Mouse (Mus musculus) embryonic fibroblast, embryonic 13.5 days (primary cell): Measurements from ENCODE around the gene Trpm2. TPM values are rescaled to one million over a fixed set of nuclear protein-coding genes. Genes with fewer than 3 reads are reported as not detected.

Experiments
- H3K27ac ChIP-seq: 2 replicates; pipeline ENCODE4 v1.5.1; 2012; ENCODE audit warnings: low read length, control low read depth, inconsistent platforms; ENCODE audit not compliant: insufficient read depth
- H3K4me1 ChIP-seq: 2 replicates; pipeline ENCODE4 v1.6.1; 2011; ENCODE audit warnings: low read length; ENCODE audit not compliant: control insufficient read depth, insufficient read depth
- H3K4me3 ChIP-seq: 2 replicates; pipeline ENCODE4 v1.5.1; 2011; ENCODE audit warnings: mild to moderate bottlenecking, control low read depth, low read length; ENCODE audit not compliant: insufficient read depth
- CTCF ChIP-seq: IDR thresholded peaks from 2 replicates; pipeline ENCODE4 v1.5.1; 2011; ENCODE audit warnings: mild to moderate bottlenecking, control low read depth, low read length, moderate library complexity, borderline replicate concordance; ENCODE audit not compliant: insufficient read depth
- POLR2A ChIP-seq: IDR thresholded peaks from 2 replicates; pipeline ENCODE4 v1.6.1; 2011; ENCODE audit warnings: low read depth, mild to moderate bottlenecking, control low read depth, low read length, moderate library complexity
- polyA plus RNA-seq: library from polyadenylated mRNA; stranded (reverse); fragments of >200 nt; gene quantifications from 2 replicates; pipeline ENCODE4 v1.2.4, GENCODE M21; 2011; ENCODE audit warnings: low read depth; ENCODE audit not compliant: missing spikeins, insufficient read length

The Trpm2 gene
- polyA plus RNA-seq, 1 experiment = not detected

DNA sequence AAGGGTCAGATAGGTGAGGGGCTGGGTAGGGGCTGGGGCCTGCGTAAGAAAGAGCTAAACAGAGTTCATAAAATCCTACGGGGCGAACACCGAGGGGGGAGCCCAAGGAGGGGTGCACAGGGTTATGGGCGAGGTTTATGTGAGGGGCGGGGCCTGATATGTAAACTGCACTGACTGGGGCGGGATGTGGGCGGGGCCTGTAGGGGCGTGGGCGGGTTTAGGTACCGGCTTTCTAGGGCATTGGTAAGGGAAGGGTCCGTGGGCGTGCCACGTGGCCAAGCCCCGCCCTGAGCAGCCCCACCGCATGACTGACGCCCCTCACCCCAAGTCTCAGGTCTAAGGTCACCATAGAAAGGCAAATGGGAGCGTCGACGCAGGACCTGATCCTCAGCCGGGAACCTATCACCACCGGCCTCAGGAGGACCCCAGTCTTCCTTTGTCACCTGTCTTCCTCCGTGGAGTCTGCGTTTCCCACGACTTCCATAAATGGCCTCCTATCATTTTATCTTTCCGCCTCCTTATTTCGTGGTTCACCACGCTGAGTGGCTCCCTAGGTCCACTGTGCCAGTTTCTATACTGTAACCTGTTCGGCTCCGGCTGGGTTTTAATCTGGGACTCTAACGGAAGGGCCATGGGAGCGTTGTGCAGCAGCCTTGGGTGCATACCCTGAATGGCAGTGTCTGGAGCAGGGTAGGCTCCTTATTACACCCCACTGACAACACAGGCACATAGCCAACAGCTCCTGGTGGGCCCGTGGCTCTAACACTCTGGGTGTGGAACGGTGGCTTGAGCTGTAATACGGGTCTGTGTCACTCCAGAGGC, 67.3 kb downstream of the Trpm2 start:
- Histone ChIP-seq H3K4me3 (peak overlapping the region; percentile 37), H3K27ac (no peak overlapping the region), H3K4me1 (no peaks in the 10 kb centered on the region)
- TF ChIP-seq POLR2A (no peak), CTCF (no peak)

DNA sequence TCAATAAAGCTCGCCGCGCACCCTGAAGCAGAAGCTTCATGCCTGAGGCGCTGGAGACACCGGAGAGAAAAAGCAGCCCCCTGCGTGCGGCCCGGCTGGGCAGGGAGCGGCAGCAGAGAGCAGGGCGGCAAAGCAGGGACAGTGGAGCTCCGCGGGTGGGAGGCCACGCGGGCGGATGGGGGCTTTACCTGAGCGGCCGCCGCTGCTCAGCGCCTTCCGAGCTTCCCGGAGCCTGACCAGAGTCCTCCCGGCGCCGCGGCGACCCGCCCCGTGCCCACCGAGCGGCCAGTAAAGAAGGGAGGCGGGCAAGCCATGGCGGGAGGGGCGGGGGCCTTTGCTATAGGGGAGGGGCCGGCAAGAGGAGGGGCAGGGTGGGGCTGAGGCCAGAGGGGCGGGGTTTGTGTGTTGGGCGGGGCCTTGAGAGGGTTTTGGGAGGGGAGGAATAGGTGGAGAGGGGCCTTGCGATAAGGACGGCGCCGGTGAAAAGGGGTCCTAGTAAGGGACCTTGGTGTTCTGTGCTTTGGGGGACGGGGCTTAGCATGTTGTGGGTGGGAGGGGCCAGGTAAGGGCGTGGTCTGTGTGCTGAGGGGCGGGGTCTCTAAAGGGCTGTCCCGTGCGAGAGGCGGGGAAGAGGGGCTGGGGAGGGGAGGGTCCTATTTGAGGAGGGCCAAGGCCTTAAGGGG, 68.0 kb downstream of the Trpm2 start, which contains the start of gene Lrrc3:
Gene Lrrc3, minus strand, starts transcription at position 326 of the 683 bp plus-strand sequence.
- TF ChIP-seq POLR2A = no peak
- no peak for TF ChIP-seq CTCF
- no peaks in the 10 kb centered on the region for H3K4me1 ChIP-seq
- H3K4me3 ChIP-seq = peak within 1 kb of the TSS; percentile 37
- no peak within 1 kb of the TSS for H3K27ac ChIP-seq

DNA sequence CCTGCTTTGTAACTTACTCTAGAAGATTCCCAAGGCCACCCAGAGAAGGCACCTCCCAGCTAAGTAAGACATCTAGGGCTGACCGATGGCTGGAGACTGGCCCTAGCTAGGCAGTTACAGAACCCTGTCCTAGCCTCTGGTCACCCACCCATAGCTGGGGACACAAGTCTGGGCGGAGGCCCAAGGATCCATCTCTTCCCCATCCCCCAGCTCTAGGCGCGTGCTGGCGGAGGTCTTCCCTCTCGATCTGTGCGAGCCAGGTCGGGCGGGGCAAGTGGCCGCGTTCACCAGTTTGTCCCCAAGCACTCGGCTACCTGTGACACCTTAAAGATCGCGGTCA, 68.5 kb downstream of the Trpm2 start:
- TF ChIP-seq POLR2A = no peak
- no peak for TF ChIP-seq CTCF
- Histone ChIP-seq H3K4me3 (peak overlapping the region; percentile 37), H3K4me1 (no peaks in the 10 kb centered on the region), H3K27ac (no peak overlapping the region)

DNA sequence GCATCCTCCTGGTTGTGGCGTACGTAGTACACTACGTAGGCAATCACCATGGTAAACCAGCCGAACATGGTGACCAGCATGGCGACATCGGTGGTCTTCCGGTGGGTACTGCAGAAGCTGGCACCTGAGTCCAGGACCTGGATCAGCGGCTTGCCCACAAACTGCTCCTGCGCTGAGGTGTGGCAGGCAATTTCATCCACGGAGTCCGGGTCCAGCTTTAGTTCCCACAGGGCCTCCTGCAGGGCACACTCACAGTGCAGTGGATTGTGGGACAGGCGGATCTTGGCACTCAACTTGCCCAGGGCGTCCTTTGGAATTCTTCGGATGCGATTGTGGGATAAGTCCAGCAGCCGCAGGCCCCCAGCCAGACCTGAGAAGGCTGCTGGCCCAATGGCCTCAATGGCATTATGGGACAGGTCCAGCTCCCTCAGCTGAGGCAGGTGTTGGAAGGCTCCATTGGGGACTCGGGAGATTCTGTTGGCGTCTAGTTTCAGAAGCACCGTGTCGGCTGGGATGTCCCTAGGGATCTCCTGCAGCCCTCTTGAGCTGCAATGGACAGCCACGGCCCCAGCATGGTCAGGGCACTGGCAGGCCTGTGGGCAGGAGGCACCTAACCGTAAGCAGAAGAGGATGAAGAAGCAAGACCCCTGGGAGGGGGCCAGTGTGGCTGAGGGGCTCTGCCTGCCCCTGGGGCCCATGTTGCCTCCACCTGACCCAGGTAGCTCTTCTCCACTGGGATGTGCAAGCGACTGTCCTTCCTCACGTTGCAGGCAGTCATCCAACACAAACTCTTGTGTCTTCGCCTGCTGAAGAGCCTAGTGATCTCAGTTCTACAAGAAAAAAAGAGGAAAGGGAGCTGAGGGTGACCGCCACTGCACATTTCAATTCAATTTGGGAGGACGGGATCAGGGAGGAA, 69.2 kb downstream of the Trpm2 start:
- no peak overlapping the region for H3K4me3 ChIP-seq
- no peaks in the 10 kb centered on the region for H3K4me1 ChIP-seq

DNA sequence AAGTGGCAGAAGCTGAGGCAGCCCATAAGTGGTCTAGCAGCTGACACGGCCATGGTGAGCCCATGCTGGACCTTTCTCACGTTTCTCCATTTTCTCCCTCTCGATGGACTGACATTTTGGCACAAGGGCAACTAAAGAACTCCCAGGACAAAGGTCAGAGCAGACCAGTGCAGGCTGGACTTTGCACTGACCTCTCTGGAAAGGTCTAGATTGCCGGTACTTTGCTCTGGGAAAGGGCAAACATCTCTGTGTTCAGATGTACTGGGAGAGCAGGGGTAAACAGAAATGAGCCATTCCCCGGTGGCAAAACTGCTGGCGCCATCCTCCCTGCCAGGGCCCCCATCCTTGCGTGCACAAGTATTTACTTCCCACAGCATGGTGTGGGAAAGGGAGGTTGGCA, 70.2 kb downstream of the Trpm2 start:
- no peak overlapping the region for H3K4me3 ChIP-seq
- TF ChIP-seq CTCF (no peak), POLR2A (no peak)
- no peaks in the 10 kb centered on the region for H3K4me1 ChIP-seq
- H3K27ac ChIP-seq = no peak overlapping the region

More for the DNA sequence above, 69.2 kb downstream of the Trpm2 start:
- no peak overlapping the region for H3K27ac ChIP-seq
- TF ChIP-seq CTCF (no peak), POLR2A (no peak)

DNA sequence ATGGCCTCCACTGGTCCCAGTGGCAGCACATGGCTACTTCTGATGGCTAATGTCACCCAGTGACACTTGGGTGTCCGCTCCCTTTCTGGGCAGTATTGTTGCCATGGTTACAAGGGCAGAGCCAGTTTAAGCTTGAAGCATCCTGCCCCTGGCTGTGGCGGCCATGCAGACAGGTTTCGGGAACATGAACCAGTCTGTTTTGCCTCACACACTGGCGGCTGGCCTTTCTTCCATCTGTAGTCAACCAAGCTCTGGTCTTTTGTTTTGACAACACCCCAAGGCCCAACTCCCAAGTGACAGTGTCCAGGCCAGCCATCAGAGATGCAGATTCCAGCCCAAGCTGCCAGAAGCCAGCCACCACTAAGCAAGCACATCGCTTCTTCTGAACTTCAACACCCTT, 74.8 kb downstream of the Trpm2 start:
- Histone ChIP-seq H3K4me3 (no peak overlapping the region), H3K27ac (no peak overlapping the region), H3K4me1 (no peaks in the 10 kb centered on the region)
- TF ChIP-seq POLR2A = no peak
- no peak for TF ChIP-seq CTCF

DNA sequence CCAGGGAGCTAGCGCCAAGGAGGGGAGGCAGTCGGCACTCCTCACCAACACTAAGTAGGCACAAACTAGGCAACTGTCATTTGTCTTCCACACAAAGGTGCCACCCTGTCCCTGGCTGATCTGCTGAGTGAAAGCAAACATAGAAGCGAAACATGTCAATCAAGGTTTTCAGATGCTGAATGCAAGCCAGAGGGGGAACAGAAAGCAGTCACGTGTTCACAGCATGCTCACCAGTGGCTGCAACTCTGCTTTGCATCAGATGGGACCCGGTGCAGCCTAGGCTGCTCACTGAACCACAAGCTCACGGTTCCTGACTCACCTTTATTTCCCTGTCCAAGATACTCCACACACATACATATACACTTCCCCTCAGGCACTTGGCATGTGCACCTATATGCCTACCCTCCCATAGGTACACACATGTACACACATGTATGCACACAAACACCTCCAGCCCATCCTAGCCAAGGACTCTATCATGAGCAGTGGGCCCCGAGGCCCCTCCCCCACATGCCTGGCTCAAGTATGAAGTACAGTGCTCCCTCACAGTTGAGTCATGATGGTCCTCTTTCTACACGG, 79.3 kb downstream of the Trpm2 start:
- Histone ChIP-seq H3K27ac (no peak overlapping the region), H3K4me3 (no peak overlapping the region), H3K4me1 (no peaks in the 10 kb centered on the region)
- no peak for TF ChIP-seq POLR2A
- no peak for TF ChIP-seq CTCF

DNA sequence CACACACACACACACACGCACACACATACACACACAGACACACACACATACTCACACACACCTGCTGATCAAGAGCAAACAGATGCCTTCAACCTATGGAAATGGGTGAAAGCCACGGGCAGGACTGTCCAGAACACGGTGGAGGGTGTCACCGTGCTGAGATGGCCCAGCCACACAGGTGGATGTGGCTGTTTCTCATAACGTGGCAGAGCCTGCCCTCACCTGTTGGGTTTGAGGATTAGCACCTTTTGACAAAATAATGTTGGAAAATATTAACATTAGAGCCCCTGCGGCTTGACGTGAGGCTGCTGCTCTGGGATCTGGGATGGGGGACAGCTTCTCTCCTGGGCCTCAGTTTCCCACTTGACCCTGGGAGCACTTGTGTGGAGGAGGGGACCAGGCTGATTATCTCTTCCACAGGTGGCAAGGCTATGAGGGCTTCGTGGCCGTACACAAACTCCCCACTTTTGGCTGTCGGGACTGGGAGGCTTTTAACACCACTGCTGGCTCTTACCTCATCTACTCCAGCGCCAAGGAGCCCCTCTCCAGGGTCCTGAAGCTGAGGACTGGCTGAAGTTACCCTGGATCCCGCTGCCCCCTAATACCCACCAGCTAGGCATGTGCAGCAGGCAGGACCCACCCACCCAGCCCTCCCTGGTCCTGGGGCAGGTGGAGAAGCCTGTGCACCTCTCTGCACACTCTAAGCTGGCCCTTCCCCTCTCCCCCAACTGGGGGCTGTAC, 84.2 kb downstream of the Trpm2 start:
- TF ChIP-seq POLR2A (no peak), CTCF (no peak)
- H3K27ac ChIP-seq = no peak overlapping the region
- H3K4me3 ChIP-seq = no peak overlapping the region
- H3K4me1 ChIP-seq = no peaks in the 10 kb centered on the region

DNA sequence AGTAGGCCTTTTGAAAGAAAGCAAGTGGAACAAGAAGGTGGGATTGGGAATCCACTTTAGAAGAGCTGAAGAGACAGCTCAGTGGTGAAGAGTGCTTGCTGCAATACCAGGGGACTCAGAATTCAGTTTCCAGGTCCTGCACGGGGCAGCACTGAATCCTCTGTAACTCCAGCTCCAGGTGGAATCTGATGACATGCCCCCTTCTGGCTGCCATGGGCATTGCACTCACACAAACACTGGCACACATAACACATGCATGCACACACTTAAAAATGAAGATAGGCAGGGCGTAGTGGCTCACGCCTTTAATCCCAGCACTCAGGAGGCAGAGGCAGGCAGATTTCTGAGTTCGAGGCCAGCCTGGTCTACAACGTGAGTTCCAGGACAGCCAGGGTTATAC, 87.8 kb downstream of the Trpm2 start:
- Histone ChIP-seq H3K4me3 (no peak overlapping the region), H3K27ac (no peak overlapping the region), H3K4me1 (no peaks in the 10 kb centered on the region)
- TF ChIP-seq CTCF = no peak
- TF ChIP-seq POLR2A = no peak
